Mouse (Mus musculus) CH12F3 (cell line): Measurements from ENCODE around the gene Iars2.
"Not testable (repeated sequence)": the region's sequence is repeated elsewhere in the genome, so short reads cannot be mapped to it uniquely, and the experiment has no call there.

Source experiments
- in situ Hi-C: fragments of 300-500 bp; cut with MboI; formaldehyde crosslinking; loops from 2 replicates; pipeline ENCODE4 v1.14.3; 2020; ENCODE audit warnings: low sequenced_read_pairs

Gene Iars2

GRCm38 (mm10) chr1:185333651-185334050, 4.5 kb upstream of the Iars2 start:
- in situ Hi-C loops: no loop called here

- in situ Hi-C loops: no loop called here
Measured at GRCm38 (mm10) chr1:185331983-185332430, 2.8 kb upstream of the Iars2 start, which contains the start of gene Bpnt1. Gene Bpnt1, plus strand, starts transcription at chr1:185332149.

- in situ Hi-C loops: no loop called here
Measured at GRCm38 (mm10) chr1:185331364-185331763, 2.2 kb upstream of the Iars2 start.

DNA sequence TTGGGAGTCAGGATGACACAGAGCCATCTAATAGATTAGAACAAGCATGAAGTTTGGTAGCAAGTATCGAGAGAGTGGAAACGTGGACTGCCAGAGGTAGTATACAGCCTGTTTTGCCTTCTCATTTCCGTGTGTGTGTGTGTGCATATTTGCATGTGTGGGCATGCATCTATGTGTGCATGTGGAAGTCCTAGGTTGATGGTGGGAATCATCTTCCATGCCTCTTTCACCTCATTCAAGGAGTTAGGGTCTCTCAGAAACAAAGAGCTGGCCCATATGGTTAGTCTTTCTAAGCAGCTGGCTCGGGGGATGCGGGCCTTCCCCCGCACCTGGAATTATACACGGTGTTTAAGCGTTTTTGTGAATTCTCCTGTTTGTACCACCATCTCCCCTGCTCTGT, 655 bp upstream of the Iars2 start:
- in situ Hi-C loops: no loop called here

GRCm38 (mm10) chr1:185327754-185328345, 1.3 kb downstream of the Iars2 start:
- in situ Hi-C loops: not testable (repeated sequence)

DNA sequence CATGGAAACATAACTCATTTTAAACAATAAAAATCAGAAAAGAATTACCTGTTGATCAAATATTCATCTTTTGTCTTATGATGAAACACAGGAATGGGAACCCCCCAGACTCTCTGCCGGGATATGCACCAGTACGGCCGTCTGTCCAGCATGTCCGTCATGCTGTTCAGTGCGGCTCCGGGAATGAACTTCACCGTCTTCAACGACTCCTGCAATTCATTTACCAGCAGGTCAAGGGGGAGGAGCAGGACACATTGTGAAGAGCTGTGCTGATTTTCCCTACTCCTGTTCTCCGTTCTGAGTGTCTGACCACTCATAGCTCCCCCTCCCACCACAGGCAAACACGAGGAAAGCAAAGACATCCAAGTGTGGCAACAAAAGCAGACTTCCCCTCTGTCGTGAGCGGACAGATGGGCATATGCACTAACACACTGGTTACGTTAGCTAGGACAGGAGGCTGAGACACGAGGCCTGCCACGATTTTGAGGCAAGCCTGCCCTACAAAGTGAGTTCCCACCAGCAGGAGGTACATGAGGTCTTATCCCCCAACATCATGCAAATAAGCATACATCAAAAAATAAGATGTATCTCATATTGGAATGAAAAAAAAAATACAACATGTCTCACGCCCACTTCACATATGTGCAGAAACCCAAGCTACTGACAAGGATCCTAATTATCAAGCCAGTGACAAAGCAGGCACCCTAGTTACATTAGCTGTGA, 13.2 kb downstream of the Iars2 start:
- in situ Hi-C loops: no loop called here

- in situ Hi-C loops: no loop called here
Measured at GRCm38 (mm10) chr1:185314546-185314945, 14.7 kb downstream of the Iars2 start.

- in situ Hi-C loops: no loop called here
Measured at GRCm38 (mm10) chr1:185311949-185312348, 17.2 kb downstream of the Iars2 start.

- in situ Hi-C loops: no loop called here
Measured at GRCm38 (mm10) chr1:185308908-185309307, 20.3 kb downstream of the Iars2 start.

- in situ Hi-C loops: no loop called here
Measured at GRCm38 (mm10) chr1:185308334-185308733, 20.9 kb downstream of the Iars2 start.

DNA sequence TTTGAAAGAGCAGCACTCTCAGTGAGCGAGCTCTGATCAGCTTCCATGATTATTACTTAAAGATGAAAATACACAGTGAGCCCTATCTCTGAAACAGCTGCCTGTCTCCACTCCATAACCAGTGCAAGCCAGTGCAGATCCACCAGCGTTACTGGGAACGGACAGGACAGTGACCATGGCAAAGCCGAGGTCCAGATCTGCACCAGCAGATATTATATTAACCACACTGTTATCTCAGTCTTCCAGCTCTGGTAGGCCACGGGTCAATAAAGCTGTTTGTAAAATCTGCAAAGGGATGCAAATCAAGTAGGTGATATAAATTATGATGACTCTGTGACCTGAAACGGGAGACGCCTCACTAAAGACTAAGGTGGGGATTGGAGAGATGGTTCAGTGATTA, 21.6 kb downstream of the Iars2 start:
- in situ Hi-C loops: no loop called here

DNA sequence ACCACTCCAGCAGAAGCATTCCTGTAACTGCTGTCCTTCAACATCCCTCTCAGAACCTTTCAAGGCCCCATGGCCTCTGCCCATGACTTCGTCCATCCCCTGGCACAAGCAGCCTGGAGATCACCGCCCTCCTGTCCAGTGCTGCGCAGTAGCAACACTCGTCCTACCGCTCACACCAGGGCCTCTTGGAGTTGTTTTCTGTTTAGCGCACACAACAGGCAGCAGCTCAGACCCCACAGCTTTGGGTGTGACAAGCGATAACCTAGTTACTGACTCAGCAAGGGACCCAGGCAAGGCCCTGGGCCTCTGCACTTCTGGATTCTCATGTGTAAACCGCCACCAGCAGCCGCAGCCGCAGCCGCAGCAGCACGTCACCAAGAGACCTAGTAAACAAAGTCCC, 22.4 kb downstream of the Iars2 start:
- in situ Hi-C loops: no loop called here

- in situ Hi-C loops: no loop called here
Measured at GRCm38 (mm10) chr1:185302816-185303215, 26.4 kb downstream of the Iars2 start.

DNA sequence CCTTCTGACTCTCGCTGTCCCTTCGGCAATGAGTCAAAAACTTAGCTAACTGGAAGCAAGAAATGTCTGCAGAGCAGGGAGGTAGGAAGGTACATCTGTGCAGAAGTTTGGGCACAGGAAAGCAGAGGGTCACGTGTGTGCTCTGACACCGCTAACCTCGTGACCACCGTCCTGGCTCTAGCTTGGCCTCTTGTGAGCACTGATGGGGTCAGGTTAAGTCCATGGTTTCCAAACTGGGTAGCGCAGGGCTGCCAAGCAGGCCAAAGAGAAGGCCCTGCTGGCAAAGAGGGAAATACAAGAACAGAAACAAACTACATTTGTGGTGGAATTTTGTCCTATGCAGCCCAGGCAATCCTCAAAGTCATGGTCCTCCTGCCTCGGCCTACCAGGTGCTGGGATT, 30.7 kb downstream of the Iars2 start:
- in situ Hi-C loops: no loop called here

DNA sequence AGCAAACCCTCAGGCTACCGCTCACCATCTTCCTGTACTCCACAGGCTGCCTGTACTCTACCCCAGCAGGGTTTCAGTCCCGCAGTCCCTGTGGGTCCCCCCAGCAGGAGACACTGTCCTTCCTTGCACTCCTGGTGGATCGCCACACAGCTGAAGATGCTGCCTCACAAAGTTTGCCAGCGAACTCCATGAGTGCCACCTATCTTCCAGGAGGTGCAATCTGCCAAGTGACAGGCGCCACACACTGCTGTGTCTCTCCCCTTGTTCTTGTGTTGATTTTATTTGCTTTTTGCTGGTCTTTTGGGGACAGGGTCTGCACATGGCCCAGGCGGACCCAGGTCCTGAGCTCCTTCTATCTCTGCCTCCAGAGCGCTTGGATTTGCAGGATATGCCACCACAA, 32.3 kb downstream of the Iars2 start:
- in situ Hi-C loops: no loop called here

DNA sequence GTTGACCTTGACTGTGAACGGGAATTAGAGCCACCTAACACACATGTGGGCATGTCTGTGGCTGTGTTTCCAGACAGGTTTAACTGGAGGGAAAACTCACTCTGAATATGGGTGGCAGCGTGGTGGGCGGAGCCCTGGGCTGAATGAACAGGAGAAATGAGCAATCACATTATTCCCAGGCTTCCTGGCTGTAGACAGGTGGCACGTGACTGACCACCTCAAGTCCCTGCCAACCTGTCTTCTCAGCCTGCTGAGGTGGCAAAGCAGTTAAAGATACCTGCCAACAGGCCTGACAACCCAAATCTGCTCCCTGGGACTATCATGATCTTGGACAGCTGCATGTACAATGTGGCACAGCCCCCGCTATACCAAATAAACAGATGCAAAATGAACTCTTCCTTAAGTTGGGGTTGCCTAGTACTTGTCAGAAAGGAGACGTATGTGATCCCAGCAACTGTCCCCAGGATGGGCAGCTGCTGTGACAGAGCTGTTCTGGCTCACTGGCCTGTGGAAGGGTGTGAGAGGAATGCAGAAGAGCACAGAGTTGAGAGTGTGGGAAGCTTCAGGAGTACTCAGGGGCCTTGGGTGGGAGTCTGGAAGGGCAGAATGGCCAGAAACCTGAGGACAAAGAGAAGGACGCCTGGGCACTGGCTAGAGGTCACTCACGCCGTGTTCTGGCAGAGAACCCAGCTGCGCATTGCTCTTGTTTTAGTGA, 36.4 kb downstream of the Iars2 start:
- in situ Hi-C loops: no loop called here

DNA sequence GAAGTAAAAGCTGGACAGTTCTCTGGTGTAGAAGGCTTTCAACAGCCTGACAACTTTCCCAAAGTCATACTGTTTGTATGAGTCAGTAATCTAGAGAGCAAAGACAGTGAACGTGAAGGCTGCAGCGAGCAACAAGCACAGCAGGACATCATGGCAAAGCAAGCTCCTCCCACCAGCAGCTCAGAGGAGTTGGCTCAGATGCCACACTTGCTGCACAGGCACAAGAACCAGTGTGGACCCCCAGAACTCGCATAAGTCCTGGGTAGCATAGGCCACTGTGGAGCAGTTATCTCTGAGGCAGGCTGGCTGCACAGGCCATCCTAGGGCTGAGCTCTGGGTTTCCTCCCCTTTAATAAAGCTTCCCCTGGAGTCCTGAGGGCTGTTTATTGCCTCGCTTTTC, 37.9 kb downstream of the Iars2 start:
- in situ Hi-C loops: no loop called here

DNA sequence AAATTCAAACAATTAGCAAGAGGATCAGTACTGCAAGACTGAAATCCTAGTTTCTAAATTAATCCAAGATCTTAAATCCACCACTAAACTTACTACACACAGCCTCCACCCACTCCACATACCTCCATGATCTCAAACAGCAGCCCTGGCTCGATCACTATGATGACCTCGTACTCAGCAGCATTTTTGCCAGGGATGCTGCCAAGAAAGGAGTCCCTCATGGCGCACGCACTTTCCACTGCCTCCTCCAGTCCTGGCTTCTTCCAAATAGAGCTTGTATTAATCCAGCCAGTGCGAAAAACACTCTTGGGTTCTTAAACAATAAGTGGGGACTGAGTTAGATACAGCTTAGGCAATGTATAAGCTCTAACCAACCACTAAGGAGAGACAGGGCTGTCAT, 40.0 kb downstream of the Iars2 start:
- in situ Hi-C loops: no loop called here

GRCm38 (mm10) chr1:185287066-185287465, 42.1 kb downstream of the Iars2 start:
- in situ Hi-C loops: no loop called here

DNA sequence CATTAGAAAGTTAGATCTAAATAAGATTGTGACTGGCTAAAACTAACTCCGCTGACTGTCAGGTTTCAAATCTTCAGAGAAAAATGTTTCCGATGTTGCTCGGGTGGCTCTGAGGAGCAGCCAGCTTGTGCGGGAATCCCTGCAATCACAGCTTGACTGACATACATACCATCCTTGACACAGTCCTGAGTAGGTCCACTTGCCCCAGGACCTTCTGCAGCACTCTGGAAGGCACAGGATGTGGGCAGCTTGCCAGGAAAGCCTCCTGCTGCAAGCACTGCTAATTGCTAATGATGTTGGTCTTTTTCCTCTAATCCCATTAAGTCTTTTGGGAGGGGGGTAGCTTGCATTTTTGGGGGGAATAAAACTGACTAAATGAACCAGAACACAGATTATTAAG, 44.0 kb downstream of the Iars2 start:
- in situ Hi-C loops: no loop called here

DNA sequence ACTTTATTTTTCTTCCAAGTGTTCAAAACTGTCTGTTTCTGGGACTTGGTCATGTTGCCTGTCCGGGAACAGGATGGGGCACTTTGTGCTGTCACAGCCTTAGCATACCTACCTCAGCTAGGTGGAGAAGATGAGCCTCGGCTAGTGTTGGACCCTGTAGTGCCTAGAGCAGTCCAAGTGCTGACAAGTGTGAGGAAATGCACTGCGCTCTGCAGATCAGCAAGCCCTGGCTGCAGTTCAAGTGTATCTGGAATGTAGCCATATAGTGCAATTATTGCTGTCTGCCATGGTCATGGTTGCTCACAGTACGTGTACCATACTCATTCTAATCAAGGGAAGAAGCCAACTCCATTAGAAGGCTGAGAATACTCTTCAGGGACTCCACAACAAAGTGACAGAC, 44.5 kb downstream of the Iars2 start:
- in situ Hi-C loops: no loop called here

DNA sequence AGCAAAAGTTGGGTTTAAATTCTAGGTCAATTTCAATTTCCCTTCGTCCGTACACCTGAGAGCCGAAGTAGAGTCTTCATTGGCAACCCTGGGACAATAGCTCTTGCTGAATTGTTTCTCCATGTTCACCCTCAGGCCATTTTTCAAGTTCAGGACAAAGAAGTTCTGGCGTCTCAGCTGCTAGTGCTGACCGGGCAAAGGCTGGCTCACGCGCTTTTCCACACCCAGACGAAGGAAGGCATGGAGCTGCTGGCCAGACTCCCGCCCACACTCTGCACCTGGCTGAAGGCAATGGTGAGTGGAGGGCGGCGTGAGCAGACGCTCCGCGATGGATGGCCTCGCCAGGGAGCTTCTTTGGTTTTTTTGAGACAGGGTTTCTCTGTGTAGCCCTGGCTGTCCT, 45.9 kb downstream of the Iars2 start:
- in situ Hi-C loops: no loop called here
